Mouse (Mus musculus): Measurements from ENCODE around the gene Sult1a1. TPM values are rescaled to one million over a fixed set of nuclear protein-coding genes. Genes with fewer than 3 reads are reported as not detected.
"Not testable (repeated sequence)": the region's sequence is repeated elsewhere in the genome, so short reads cannot be mapped to it uniquely, and the experiment has no call there.

Sult1a1 gene
- polyA plus RNA-seq, 1 experiment from 2014 or later: 3.3 TPM

DNA sequence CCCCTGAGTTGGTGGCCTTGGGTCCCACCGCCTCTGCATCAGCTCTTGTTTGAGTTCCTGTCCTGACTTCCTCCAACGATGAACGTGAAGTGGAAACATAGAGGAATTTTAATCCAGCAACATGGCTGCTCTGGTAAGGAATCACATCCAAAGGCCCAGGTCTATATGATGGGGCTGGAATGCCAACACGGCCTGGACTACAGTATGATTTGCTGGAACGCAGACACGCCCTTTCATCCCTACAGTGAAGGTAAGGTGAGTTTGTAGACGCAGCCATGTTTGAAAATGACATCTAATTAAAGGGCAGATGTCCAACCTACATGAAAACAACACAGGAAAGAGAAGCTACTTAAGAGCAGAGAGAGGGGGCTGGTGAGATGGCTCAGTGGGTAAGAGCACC is 17.5 kb upstream of the Sult1a1 start:
- H3K4me3 ChIP-seq (ENCODE audit: low read depth, low read length): no peak overlapping the region
- no peak overlapping the region for H3K27ac ChIP-seq (ENCODE audit: low read depth, low read length)
- ATAC-seq (no peak), DNase-seq (ENCODE audit: low spot score) (no peak)
- H3K36me3 ChIP-seq (ENCODE audit: control insufficient read depth, insufficient read depth, low read length): peaks cover 27% of the 10 kb centered on the region
- H3K27me3 ChIP-seq (replicated peaks; ENCODE audit: control insufficient read depth, insufficient read depth, low read length): no peaks in the 10 kb centered on the region
- peaks cover 16% of the 10 kb centered on the region for H3K4me1 ChIP-seq (ENCODE audit: control insufficient read depth, insufficient read depth, low read length)
- H3K9me3 ChIP-seq (replicated peaks; ENCODE audit: control insufficient read depth, low read length): no peaks in the 10 kb centered on the region
- WGBS: 90% methylated on average over 7 of the region's 7 CpGs
- H3K9ac ChIP-seq (ENCODE audit: low read length): no peak overlapping the region; the same call in 1 of the 2 replicates
- H3K4me2 ChIP-seq (ENCODE audit: low read length): peak overlapping the region; percentile 25; the same call in 1 of the 2 replicates

GRCm38 (mm10) chr7:126693256-126693655 is 17.0 kb upstream of the Sult1a1 start:
- H3K9ac ChIP-seq (ENCODE audit: low read length): no peak overlapping the region
- DNase-seq (ENCODE audit: low spot score) (peak; percentile 87), ATAC-seq (no peak)
- H3K4me1 ChIP-seq (ENCODE audit: control insufficient read depth, insufficient read depth, low read length): peaks cover 16% of the 10 kb centered on the region
- H3K27me3 ChIP-seq (replicated peaks; ENCODE audit: control insufficient read depth, insufficient read depth, low read length): no peaks in the 10 kb centered on the region
- 39% methylated on average over 3 of the region's 3 CpGs for WGBS
- H3K4me3 ChIP-seq (ENCODE audit: low read depth, low read length): no peak overlapping the region
- no peak overlapping the region for H3K27ac ChIP-seq (ENCODE audit: low read depth, low read length)
- peaks cover 27% of the 10 kb centered on the region for H3K36me3 ChIP-seq (ENCODE audit: control insufficient read depth, insufficient read depth, low read length)
- H3K4me2 ChIP-seq (ENCODE audit: low read length): peak overlapping the region; percentile 25; the same call in 1 of the 2 replicates
- H3K9me3 ChIP-seq (replicated peaks; ENCODE audit: control insufficient read depth, low read length): no peaks in the 10 kb centered on the region

- DNase-seq (ENCODE audit: low spot score): no peak
- ATAC-seq: no peak
- Histone ChIP-seq H3K9me3 (replicated peaks; ENCODE audit: control insufficient read depth, low read length) (no peaks in the 10 kb centered on the region), H3K27me3 (replicated peaks; ENCODE audit: control insufficient read depth, insufficient read depth, low read length) (no peaks in the 10 kb centered on the region), H3K4me1 (ENCODE audit: control insufficient read depth, insufficient read depth, low read length) (peaks cover 16% of the 10 kb centered on the region), H3K9ac (ENCODE audit: low read length) (no peak overlapping the region), H3K4me2 (ENCODE audit: low read length) (no peak overlapping the region), H3K27ac (ENCODE audit: low read depth, low read length) (no peak overlapping the region), H3K4me3 (ENCODE audit: low read depth, low read length) (no peak overlapping the region), H3K36me3 (ENCODE audit: control insufficient read depth, insufficient read depth, low read length) (peaks cover 27% of the 10 kb centered on the region)
- 96% methylated on average over 26 of the region's 26 CpGs for WGBS
Measured at GRCm38 (mm10) chr7:126692426-126692825, 16.2 kb upstream of the Sult1a1 start.

GRCm38 (mm10) chr7:126691676-126692075 is 15.4 kb upstream of the Sult1a1 start:
- H3K27ac ChIP-seq (ENCODE audit: low read depth, low read length): no peak overlapping the region
- H3K4me3 ChIP-seq (ENCODE audit: low read depth, low read length): no peak overlapping the region
- DNase-seq (ENCODE audit: low spot score): no peak
- no peaks in the 10 kb centered on the region for H3K9me3 ChIP-seq (replicated peaks; ENCODE audit: control insufficient read depth, low read length)
- WGBS: 88% methylated on average over 4 of the region's 5 CpGs
- H3K9ac ChIP-seq (ENCODE audit: low read length): no peak overlapping the region
- H3K27me3 ChIP-seq (replicated peaks; ENCODE audit: control insufficient read depth, insufficient read depth, low read length): no peaks in the 10 kb centered on the region
- H3K4me1 ChIP-seq (ENCODE audit: control insufficient read depth, insufficient read depth, low read length): peaks cover 12% of the 10 kb centered on the region
- peaks cover 27% of the 10 kb centered on the region for H3K36me3 ChIP-seq (ENCODE audit: control insufficient read depth, insufficient read depth, low read length)
- H3K4me2 ChIP-seq (ENCODE audit: low read length): no peak overlapping the region
- no peak for ATAC-seq

DNA sequence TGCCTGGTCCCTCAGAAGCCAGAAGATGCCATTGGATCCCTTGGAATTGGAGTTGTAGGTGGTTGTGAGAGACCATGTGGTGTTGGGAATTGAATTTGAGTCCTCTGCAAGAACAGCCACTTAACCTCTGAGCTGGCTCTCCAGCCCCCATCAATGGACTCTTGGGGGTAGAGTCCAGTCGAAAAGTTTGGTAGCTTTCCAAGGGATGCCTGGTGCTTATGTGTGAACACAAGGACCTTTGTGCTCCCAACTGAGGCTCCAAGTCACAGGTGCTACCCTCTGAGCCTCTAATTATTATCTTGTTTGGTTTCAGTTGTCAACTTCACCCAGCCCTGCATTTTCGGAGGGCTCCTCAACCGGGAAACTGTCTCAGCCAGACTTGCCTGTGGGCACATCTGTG is 14.5 kb upstream of the Sult1a1 start:
- WGBS: 90% methylated on average over 3 of the region's 3 CpGs
- no peak overlapping the region for H3K4me2 ChIP-seq (ENCODE audit: low read length)
- H3K27me3 ChIP-seq (replicated peaks; ENCODE audit: control insufficient read depth, insufficient read depth, low read length): no peaks in the 10 kb centered on the region
- DNase-seq (ENCODE audit: low spot score): no peak
- no peak overlapping the region for H3K4me3 ChIP-seq (ENCODE audit: low read depth, low read length)
- no peak overlapping the region for H3K27ac ChIP-seq (ENCODE audit: low read depth, low read length)
- no peaks in the 10 kb centered on the region for H3K9me3 ChIP-seq (replicated peaks; ENCODE audit: control insufficient read depth, low read length)
- no peak overlapping the region for H3K9ac ChIP-seq (ENCODE audit: low read length)
- peaks cover 27% of the 10 kb centered on the region for H3K36me3 ChIP-seq (ENCODE audit: control insufficient read depth, insufficient read depth, low read length)
- H3K4me1 ChIP-seq (ENCODE audit: control insufficient read depth, insufficient read depth, low read length): peaks cover 8% of the 10 kb centered on the region
- ATAC-seq: no peak

- 88% methylated on average over 3 of the region's 3 CpGs for WGBS
- H3K27ac ChIP-seq (ENCODE audit: low read depth, low read length): no peak overlapping the region
- ATAC-seq: no peak
Measured at GRCm38 (mm10) chr7:126689021-126689420, 12.8 kb upstream of the Sult1a1 start.

DNA sequence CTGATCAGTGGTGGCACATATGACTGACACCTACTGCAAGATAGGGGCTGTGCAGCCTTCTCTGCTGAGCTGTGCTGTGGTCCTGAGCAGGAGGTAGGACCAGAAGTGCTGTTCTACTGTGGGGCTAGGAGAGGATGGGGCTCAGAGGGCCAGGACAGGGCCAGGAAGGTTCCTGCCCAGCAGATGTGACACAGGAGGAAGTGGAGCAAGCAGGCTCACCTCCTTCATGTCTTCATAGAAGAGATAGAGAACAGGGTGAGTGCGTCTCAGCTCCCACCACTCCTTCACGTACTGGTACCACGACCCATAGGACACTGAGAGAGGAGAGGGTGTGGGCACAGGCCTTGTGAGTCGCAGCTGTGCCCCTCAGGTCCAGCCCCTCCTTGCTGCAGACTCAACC is 11.9 kb upstream of the Sult1a1 start:
- peaks cover 27% of the 10 kb centered on the region for H3K36me3 ChIP-seq (ENCODE audit: control insufficient read depth, insufficient read depth, low read length)
- not testable (repeated sequence) for H3K4me3 ChIP-seq (ENCODE audit: low read depth, low read length); H3K9me3 ChIP-seq (replicated peaks; ENCODE audit: control insufficient read depth, low read length); H3K4me1 ChIP-seq (ENCODE audit: control insufficient read depth, insufficient read depth, low read length); DNase-seq (ENCODE audit: low spot score); H3K9ac ChIP-seq (ENCODE audit: low read length); H3K4me2 ChIP-seq (ENCODE audit: low read length); H3K27ac ChIP-seq (ENCODE audit: low read depth, low read length); H3K27me3 ChIP-seq (replicated peaks; ENCODE audit: control insufficient read depth, insufficient read depth, low read length); ATAC-seq
- 77% methylated on average over 4 of the region's 4 CpGs for WGBS

More at GRCm38 (mm10) chr7:126689021-126689420, 12.8 kb upstream of the Sult1a1 start:
- H3K9ac ChIP-seq (ENCODE audit: low read length): no peak overlapping the region
- H3K27me3 ChIP-seq (replicated peaks; ENCODE audit: control insufficient read depth, insufficient read depth, low read length): no peaks in the 10 kb centered on the region
- no peaks in the 10 kb centered on the region for H3K9me3 ChIP-seq (replicated peaks; ENCODE audit: control insufficient read depth, low read length)
- H3K36me3 ChIP-seq (ENCODE audit: control insufficient read depth, insufficient read depth, low read length): peaks cover 27% of the 10 kb centered on the region
- peaks cover 2% of the 10 kb centered on the region; the same call in 1 of the 2 replicates for H3K4me1 ChIP-seq (ENCODE audit: control insufficient read depth, insufficient read depth, low read length)
- no peak overlapping the region for H3K4me3 ChIP-seq (ENCODE audit: low read depth, low read length)
- no peak for DNase-seq (ENCODE audit: low spot score)
- H3K4me2 ChIP-seq (ENCODE audit: low read length): no peak overlapping the region

DNA sequence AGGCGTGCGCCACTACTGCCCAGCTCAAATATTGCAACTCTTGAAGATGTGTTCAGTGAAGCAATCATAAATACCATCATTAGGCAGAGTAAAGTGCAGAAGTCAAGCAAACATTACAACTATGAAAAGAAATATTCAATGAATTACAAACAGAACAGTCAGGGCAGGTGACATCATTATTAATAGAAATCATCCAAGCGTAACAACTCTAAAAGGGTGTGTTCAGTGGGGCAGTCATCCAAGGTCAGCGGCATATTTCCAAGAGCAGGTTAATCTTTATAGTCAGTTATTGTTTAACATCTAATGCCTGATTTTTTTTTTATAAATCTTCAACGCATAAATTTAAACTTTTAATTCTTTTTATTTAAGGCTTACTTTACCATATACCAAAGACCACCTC is 5.0 kb upstream of the Sult1a1 start:
- Histone ChIP-seq H3K4me2 (ENCODE audit: low read length) (no peak overlapping the region), H3K4me1 (ENCODE audit: control insufficient read depth, insufficient read depth, low read length) (no peaks in the 10 kb centered on the region), H3K36me3 (ENCODE audit: control insufficient read depth, insufficient read depth, low read length) (no peaks in the 10 kb centered on the region), H3K9me3 (replicated peaks; ENCODE audit: control insufficient read depth, low read length) (no peaks in the 10 kb centered on the region), H3K27me3 (replicated peaks; ENCODE audit: control insufficient read depth, insufficient read depth, low read length) (no peaks in the 10 kb centered on the region), H3K4me3 (ENCODE audit: low read depth, low read length) (no peak overlapping the region), H3K9ac (ENCODE audit: low read length) (no peak overlapping the region), H3K27ac (ENCODE audit: low read depth, low read length) (no peak overlapping the region)
- no peak for DNase-seq (ENCODE audit: low spot score)
- ATAC-seq: no peak
- 93% methylated on average over 5 of the region's 5 CpGs for WGBS

GRCm38 (mm10) chr7:126679683-126680082 is 3.5 kb upstream of the Sult1a1 start:
- Histone ChIP-seq H3K36me3 (ENCODE audit: control insufficient read depth, insufficient read depth, low read length) (0 out of 2 replicates have a peak, but pooled peaks cover 4% of the 10 kb centered on the region), H3K4me3 (ENCODE audit: low read depth, low read length) (no peak overlapping the region), H3K4me1 (ENCODE audit: control insufficient read depth, insufficient read depth, low read length) (no peaks in the 10 kb centered on the region), H3K4me2 (ENCODE audit: low read length) (no peak overlapping the region), H3K27me3 (replicated peaks; ENCODE audit: control insufficient read depth, insufficient read depth, low read length) (no peaks in the 10 kb centered on the region), H3K27ac (ENCODE audit: low read depth, low read length) (no peak overlapping the region), H3K9ac (ENCODE audit: low read length) (no peak overlapping the region), H3K9me3 (replicated peaks; ENCODE audit: control insufficient read depth, low read length) (no peaks in the 10 kb centered on the region)
- WGBS: 91% methylated on average over 5 of the region's 5 CpGs
- ATAC-seq (no peak), DNase-seq (ENCODE audit: low spot score) (no peak)
